Mouse (Mus musculus): ENCODE measurements around the gene Cd300lf.

The Cd300lf gene

GRCm38 (mm10) chr11:115160883-115161577, 27.2 kb upstream of the Cd300lf start:
- DNase-seq = peak; percentile 78

GRCm38 (mm10) chr11:115160016-115160797, 26.4 kb upstream of the Cd300lf start:
- DNase-seq = peak; percentile 95

- DNase-seq = peak; percentile 50
Measured at GRCm38 (mm10) chr11:115157933-115158719, 24.3 kb upstream of the Cd300lf start.

GRCm38 (mm10) chr11:115155053-115155634, 21.4 kb upstream of the Cd300lf start:
- no peak for DNase-seq

- peak; percentile 91 for DNase-seq
Measured at GRCm38 (mm10) chr11:115153699-115154292, 20.0 kb upstream of the Cd300lf start.

GRCm38 (mm10) chr11:115153088-115153487, 19.3 kb upstream of the Cd300lf start:
- no peak for DNase-seq

GRCm38 (mm10) chr11:115151755-115152429, 18.1 kb upstream of the Cd300lf start:
- DNase-seq = peak; percentile 77

- DNase-seq = no peak
Measured at GRCm38 (mm10) chr11:115150741-115151254, 17.0 kb upstream of the Cd300lf start.

GRCm38 (mm10) chr11:115147813-115148212, 14.0 kb upstream of the Cd300lf start:
- no peak for DNase-seq

- DNase-seq = no peak
Measured at GRCm38 (mm10) chr11:115141970-115142369, 8.2 kb upstream of the Cd300lf start.

- DNase-seq = peak; percentile 43
Measured at GRCm38 (mm10) chr11:115138597-115139262, 4.9 kb upstream of the Cd300lf start.

- no peak for DNase-seq
Measured at GRCm38 (mm10) chr11:115131768-115132381, 1.9 kb downstream of the Cd300lf start.

GRCm38 (mm10) chr11:115129508-115130126, 4.2 kb downstream of the Cd300lf start:
- no peak for DNase-seq

GRCm38 (mm10) chr11:115128483-115128882, 5.3 kb downstream of the Cd300lf start:
- no peak for DNase-seq

GRCm38 (mm10) chr11:115119409-115119808, 14.4 kb downstream of the Cd300lf start:
- peak; percentile 59 for DNase-seq

GRCm38 (mm10) chr11:115112196-115112595, 21.6 kb downstream of the Cd300lf start:
- DNase-seq = no peak

GRCm38 (mm10) chr11:115110271-115110670, 23.5 kb downstream of the Cd300lf start:
- DNase-seq = peak; percentile 17

- DNase-seq = no peak
Measured at GRCm38 (mm10) chr11:115108176-115108575, 25.6 kb downstream of the Cd300lf start.

GRCm38 (mm10) chr11:115107403-115107916, 26.3 kb downstream of the Cd300lf start:
- no peak for DNase-seq

- no peak for DNase-seq
Measured at GRCm38 (mm10) chr11:115106638-115107037, 27.2 kb downstream of the Cd300lf start.

Measured in lung, postnatal 36 days (tissue).